Mouse (Mus musculus) adrenal gland, postnatal 4 days (tissue): ENCODE data around the gene Taar7a. TPM values are rescaled to one million over a fixed set of nuclear protein-coding genes. Genes with fewer than 3 reads are reported as not detected.

Experiments used
- DNase-seq, 2 experiments: peaks; one replicate each; pipeline ENCODE4 v3.0.0; 2021 to 2022; ENCODE audit warnings: low spot score in 2 of 2, mixed read lengths in 2 of 2
- total RNA-seq, 2 experiments: library from RNA; stranded (reverse); gene quantifications; 2 replicates each; pipeline ENCODE4 v1.2.3; 2021

The Taar7a gene
- total RNA-seq, 2 experiments from 2014 or later: not detected

- no peak for DNase-seq
These were observed 43.7 kb downstream of the Taar7a start, which contains the start of gene Taar3 for GRCm38 (mm10) chr10:23949508-23950005. Gene Taar3, plus strand, starts transcription at chr10:23949558.

GRCm38 (mm10) chr10:23948026-23948425 is 45.3 kb downstream of the Taar7a start:
- no peak for DNase-seq

- no peak for DNase-seq
These were observed 50.8 kb downstream of the Taar7a start for GRCm38 (mm10) chr10:23942465-23942864.

Other genes starting within 250 kb of the Taar7a start
- gene Rps12, start 206.2 kb downstream of the Taar7a start, total RNA-seq: 100 to 1,000 TPM; 618 to 653 TPM
- 10 to 100 TPM; 58.7 to 62.1 TPM for gene Slc18b1, start 196.5 kb downstream of the Taar7a start, total RNA-seq
- gene Vnn3, start 142.0 kb downstream of the Taar7a start, total RNA-seq: 10 to 100 TPM; 17.1 to 24.1 TPM
- gene Vnn1, start 98.8 kb downstream of the Taar7a start, total RNA-seq: 10 to 100 TPM; 50.0 to 52.2 TPM
- gene Taar1, start 73.1 kb downstream of the Taar7a start, total RNA-seq: not detected
- not detected for gene Taar2, start 54.9 kb downstream of the Taar7a start, total RNA-seq
- gene Taar3, start 43.9 kb downstream of the Taar7a start, total RNA-seq: not detected
- not detected for gene Taar4, start 33.0 kb downstream of the Taar7a start, total RNA-seq
- gene Taar5, start 22.8 kb downstream of the Taar7a start, total RNA-seq: not detected
- gene Taar6, start 7.8 kb downstream of the Taar7a start, total RNA-seq: not detected
- gene Taar7b, start 6.5 kb upstream of the Taar7a start, total RNA-seq: not detected
- not detected for gene Taar7d, start 33.7 kb upstream of the Taar7a start, total RNA-seq
- not detected for gene Taar7e, start 44.1 kb upstream of the Taar7a start, total RNA-seq
- not detected for gene Taar7f, start 56.0 kb upstream of the Taar7a start, total RNA-seq
- gene Taar8a, start 83.0 kb upstream of the Taar7a start, total RNA-seq: under 1 TPM in 1 of 2 experiments, not detected in 1; 0.51 TPM
- not detected for gene Taar8b, start 98.8 kb upstream of the Taar7a start, total RNA-seq
- not detected for gene Taar8c, start 108.4 kb upstream of the Taar7a start, total RNA-seq
- gene Taar9, start 116.1 kb upstream of the Taar7a start, total RNA-seq: not detected
- gene Stx7, start 155.8 kb upstream of the Taar7a start, total RNA-seq: 100 to 1,000 TPM in 1 of 2 experiments, 10 to 100 TPM in 1; 98.9 to 110 TPM
- gene Moxd1, start 230.0 kb upstream of the Taar7a start, total RNA-seq: 1 to 10 TPM; 2.5 TPM